Mouse (Mus musculus) cerebellum, adult 2 months (tissue): Measurements from ENCODE around the gene Kir3dl2. TPM values are rescaled to one million over a fixed set of nuclear protein-coding genes. Genes with fewer than 3 reads are reported as not detected.
"Not testable (repeated sequence)": the region's sequence is repeated elsewhere in the genome, so short reads cannot be mapped to it uniquely, and the experiment has no call there.

Experiments used
- DNase-seq, 2 experiments: peaks; one replicate each; pipeline ENCODE4 v3.0.0; 2021
- H3K27ac ChIP-seq: fragments of 200-500 bp; 2 replicates; pipeline ENCODE4 v1.5.1; 2012; ENCODE audit warnings: low read length, control low read depth, inconsistent platforms; ENCODE audit not compliant: insufficient read depth
- H3K27me3 ChIP-seq: fragments of 200-500 bp; 2 replicates; pipeline ENCODE4 v1.6.1; 2012; ENCODE audit warnings: inconsistent platforms, mild to moderate bottlenecking, low read length, moderate library complexity; ENCODE audit not compliant: control insufficient read depth, insufficient read depth
- H3K4me1 ChIP-seq: fragments of 200-500 bp; 2 replicates; pipeline ENCODE4 v1.6.1; 2011; ENCODE audit warnings: low read length; ENCODE audit not compliant: control insufficient read depth, insufficient read depth
- H3K4me3 ChIP-seq: fragments of 200-500 bp; replicated peaks from 2 replicates; pipeline ENCODE3; 2011; ENCODE audit warnings: mild to moderate bottlenecking, low read depth, low read length, control low read depth; ENCODE audit not compliant: insufficient read depth
- CTCF ChIP-seq: fragments of 200-500 bp; IDR thresholded peaks from 2 replicates; pipeline ENCODE4 v1.5.1; 2011; ENCODE audit warnings: low read depth, mild to moderate bottlenecking, control low read depth, low read length, moderate library complexity, borderline replicate concordance; ENCODE audit not compliant: insufficient read depth
- POLR2A ChIP-seq: fragments of 200-500 bp; IDR thresholded peaks from 2 replicates; pipeline ENCODE4 v1.6.1; 2011; ENCODE audit warnings: low read length, control low read depth, borderline replicate concordance; ENCODE audit not compliant: insufficient read depth
- WGBS: fragments of 180-500 bp; shearing (Covaris S2); methylation state at CpG from one replicate; pipeline ENCODE4 v1.1.7; 2018; 5-methylcytosine and 5-hydroxymethylcytosine counted together
- polyA plus RNA-seq: library from polyadenylated mRNA; depleted of rRNA; stranded (reverse); fragments of >200 nt; gene quantifications from 2 replicates; pipeline ENCODE4 v1.2.3, GENCODE M21; 2012; rRNA removed

Kir3dl2 gene
- polyA plus RNA-seq: not detected in 2 replicates

- WGBS: 70% methylated on average over 1 of the region's 1 CpGs
- not testable (repeated sequence) for DNase-seq, H3K27ac ChIP-seq, H3K4me1 ChIP-seq, H3K27me3 ChIP-seq, H3K4me3 ChIP-seq
Measured at GRCm38 (mm10) chrX:136543956-136544355, at the start of gene Kir3dl2. Gene Kir3dl2 (minus strand): TSS chrX:136544056.

GRCm38 (mm10) chrX:136590897-136591257 is 47.0 kb upstream of the Kir3dl2 start:
- H3K4me1 ChIP-seq: no peaks in the 10 kb centered on the region
- H3K4me3 ChIP-seq: peak overlapping the region; percentile 60
- no peak for DNase-seq
- no peak for TF ChIP-seq POLR2A
- no peak for TF ChIP-seq CTCF
- WGBS: 6% methylated on average over 2 of the region's 2 CpGs
- H3K27ac ChIP-seq: no peak overlapping the region
- no peaks in the 10 kb centered on the region for H3K27me3 ChIP-seq

GRCm38 (mm10) chrX:136590199-136590896 is 46.5 kb upstream of the Kir3dl2 start, which contains the start of gene Tceal3:
Gene Tceal3 (plus strand): TSS chrX:136590842.
- 9% methylated on average over 12 of the region's 12 CpGs for WGBS

GRCm38 (mm10) chrX:136584617-136585016 is 40.8 kb upstream of the Kir3dl2 start:
- Histone ChIP-seq H3K27me3 (no peaks in the 10 kb centered on the region), H3K4me3 (no peak overlapping the region), H3K4me1 (no peaks in the 10 kb centered on the region), H3K27ac (no peak overlapping the region)
- TF ChIP-seq POLR2A (no peak), CTCF (no peak)
- no peak for DNase-seq
- WGBS: 86% methylated on average over 1 of the region's 1 CpGs

More at GRCm38 (mm10) chrX:136590199-136590896, 46.5 kb upstream of the Kir3dl2 start, which contains the start of gene Tceal3:
- Histone ChIP-seq H3K4me1 (no peaks in the 10 kb centered on the region), H3K27me3 (no peaks in the 10 kb centered on the region), H3K27ac (no peak within 1 kb of the TSS), H3K4me3 (peak within 1 kb of the TSS; percentile 60)
- no peak for TF ChIP-seq CTCF
- TF ChIP-seq POLR2A: no peak
- DNase-seq: peak; percentile 51 to 68

GRCm38 (mm10) chrX:136569094-136569493 is 25.2 kb upstream of the Kir3dl2 start:
- DNase-seq, H3K4me1 ChIP-seq: not testable (repeated sequence)
- 85% methylated on average over 9 of the region's 9 CpGs for WGBS

GRCm38 (mm10) chrX:136517699-136518098 is 26.2 kb downstream of the Kir3dl2 start, which contains the start of gene Kir3dl1:
Gene Kir3dl1 (plus strand): TSS chrX:136517999.
- not testable (repeated sequence) for H3K4me1 ChIP-seq, DNase-seq, H3K27me3 ChIP-seq, H3K4me3 ChIP-seq, H3K27ac ChIP-seq
- 74% methylated on average over 4 of the region's 4 CpGs for WGBS

More at GRCm38 (mm10) chrX:136569094-136569493, 25.2 kb upstream of the Kir3dl2 start:
- not testable (repeated sequence) for H3K27me3 ChIP-seq, H3K4me3 ChIP-seq, H3K27ac ChIP-seq

Other genes starting within 250 kb of the Kir3dl2 start
- not detected in 2 replicates for gene Kir3dl1, start 26.1 kb downstream of the Kir3dl2 start, polyA plus RNA-seq
- 225 and 257 TPM in 2 replicates for gene Tceal3, start 46.8 kb upstream of the Kir3dl2 start, polyA plus RNA-seq
- 17.5 and 18.7 TPM in 2 replicates for gene Tceal1, start 163.9 kb upstream of the Kir3dl2 start, polyA plus RNA-seq
- 223 and 236 TPM in 2 replicates for gene Morf4l2, start 199.6 kb upstream of the Kir3dl2 start, polyA plus RNA-seq
- gene Glra4, start 236.1 kb upstream of the Kir3dl2 start, polyA plus RNA-seq: 0.57 and 1.1 TPM in 2 replicates